Mouse (Mus musculus): ENCODE results near the gene Tmem60.

Gene Tmem60

DNA sequence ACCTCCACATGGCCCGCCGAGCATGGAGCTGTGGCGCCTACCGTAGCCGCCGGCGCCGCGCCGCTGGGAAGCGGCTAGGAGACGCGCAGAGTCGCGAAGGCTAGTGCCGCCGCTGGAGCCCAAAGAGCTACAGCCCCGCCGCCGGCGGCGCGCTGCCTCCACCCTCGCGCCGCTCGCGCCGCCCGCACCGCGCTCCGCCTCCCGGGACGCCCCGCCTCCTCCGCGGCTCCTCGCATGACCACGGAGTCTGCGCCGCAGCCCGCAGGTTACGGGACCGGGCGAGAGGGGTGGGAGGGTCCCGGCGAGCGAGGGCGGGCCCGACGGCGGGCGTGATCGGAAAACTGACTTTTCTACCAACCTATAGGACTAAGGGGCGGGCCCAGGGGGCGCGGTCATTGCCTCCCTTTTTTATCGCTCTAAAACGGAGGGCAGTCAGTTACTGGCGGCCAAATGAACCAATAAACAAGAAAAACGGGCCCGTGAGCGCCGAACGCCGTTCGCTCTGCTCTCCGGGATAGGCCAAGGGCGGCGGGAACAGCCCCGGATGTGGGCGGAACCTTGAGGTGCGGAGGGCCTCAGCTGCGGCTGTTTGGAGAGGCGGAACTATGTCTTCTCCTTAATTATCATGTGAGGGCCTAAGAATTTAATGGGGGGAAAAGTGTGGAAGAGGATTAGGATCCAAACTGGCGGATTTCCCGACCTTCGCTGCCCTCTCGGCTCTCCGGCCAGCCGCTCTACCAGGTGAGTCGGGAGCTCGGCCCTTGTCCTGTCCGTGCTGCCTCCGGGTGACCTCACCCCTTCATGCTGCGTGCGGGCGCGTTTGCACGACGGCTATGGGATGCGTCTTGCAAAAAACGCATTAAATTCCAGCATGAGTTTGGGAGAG is at the start of gene Tmem60, which contains the start of gene Phtf2:
Gene Tmem60, plus strand, starts transcription at position 277 of the 886 bp plus-strand sequence.
Gene Phtf2, minus strand, starts transcription at position 210 of the 886 bp plus-strand sequence.
- DNase-seq (ENCODE audit: low read depth) = peak; percentile 99

DNA sequence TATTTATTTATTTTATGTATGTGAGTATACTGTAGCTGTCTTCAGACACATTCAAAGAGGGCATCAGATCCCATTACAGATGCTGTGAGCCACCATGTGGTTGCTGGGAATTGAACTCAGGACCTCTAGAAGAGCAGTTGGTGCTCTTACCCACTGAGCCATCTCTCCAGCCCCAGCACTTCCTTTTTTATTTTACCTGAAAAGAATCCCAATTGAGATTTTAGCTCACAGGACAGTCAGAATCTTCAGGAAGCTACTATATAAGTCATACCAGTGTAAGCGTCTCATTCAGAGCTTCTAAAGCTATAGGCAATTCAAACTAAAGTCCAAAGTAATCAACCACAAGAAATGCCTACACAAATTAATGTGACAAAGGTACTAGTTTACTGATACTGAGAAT is 47.6 kb upstream of the Tmem60 start:
- DNase-seq (ENCODE audit: low read depth) = no peak

DNA sequence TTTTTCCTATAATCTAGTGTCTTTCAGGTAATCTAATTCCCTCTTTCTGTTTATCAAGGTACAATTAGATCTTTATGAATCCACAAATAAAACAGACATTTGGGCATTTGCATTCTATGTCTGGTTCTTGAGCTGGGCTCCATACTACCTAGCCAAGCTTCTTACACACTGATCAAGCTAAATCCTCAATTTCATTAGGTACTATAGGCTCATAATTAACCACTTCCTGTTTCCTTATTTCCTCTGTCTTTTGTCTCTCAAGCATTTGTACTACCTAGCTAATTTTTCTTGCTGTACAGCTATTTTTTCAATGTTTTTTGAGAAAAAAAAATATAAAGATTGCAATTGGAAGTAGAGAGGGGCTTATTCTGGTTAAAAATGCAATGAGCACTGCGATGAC is 44.9 kb upstream of the Tmem60 start:
- DNase-seq (ENCODE audit: low read depth) = no peak

GRCm38 (mm10) chr5:20843405-20843804 is 38.6 kb upstream of the Tmem60 start:
- no peak for DNase-seq (ENCODE audit: low read depth)

- no peak for DNase-seq (ENCODE audit: low read depth)
Measured at GRCm38 (mm10) chr5:20843816-20844215, 38.2 kb upstream of the Tmem60 start.

GRCm38 (mm10) chr5:20847010-20847409 is 35.0 kb upstream of the Tmem60 start:
- DNase-seq (ENCODE audit: low read depth) = no peak

DNA sequence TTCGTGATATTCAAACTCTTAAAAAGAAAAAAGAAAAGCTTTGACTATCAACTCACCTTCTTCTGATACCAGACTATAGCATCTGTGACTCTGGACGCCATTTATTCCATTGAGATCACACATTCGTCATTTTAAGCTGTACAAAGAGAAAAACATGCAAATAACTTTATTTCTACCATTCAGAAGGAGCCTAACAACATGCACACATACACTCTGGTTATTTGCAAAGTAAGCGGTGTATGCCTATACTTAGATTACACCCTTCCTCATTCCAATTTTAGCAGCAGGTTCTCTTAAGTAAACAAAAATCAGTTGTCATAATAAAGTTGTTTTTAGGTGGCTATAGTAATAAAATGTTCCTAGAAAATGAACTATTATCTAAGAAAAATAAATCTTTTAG is 26.9 kb upstream of the Tmem60 start:
- DNase-seq (ENCODE audit: low read depth) = no peak

DNA sequence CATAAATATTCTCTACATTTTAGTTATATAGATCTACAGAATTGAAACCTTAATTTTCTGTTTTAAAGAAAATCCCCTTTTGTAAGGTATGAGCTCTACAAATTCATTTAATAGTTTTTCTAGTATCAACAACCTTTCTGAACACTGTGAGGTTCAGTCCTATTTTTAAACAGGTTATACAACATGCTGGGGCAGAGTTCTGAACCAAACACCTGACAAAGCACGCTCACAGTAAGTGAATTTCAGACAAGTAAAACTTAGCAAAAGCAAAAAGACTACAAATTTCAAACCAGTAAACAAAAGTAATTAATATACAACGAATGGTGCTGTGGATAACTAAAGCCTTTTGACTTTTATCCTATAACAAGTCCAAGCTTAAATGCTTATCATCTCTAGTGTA is 23.6 kb upstream of the Tmem60 start:
- DNase-seq (ENCODE audit: low read depth) = no peak

DNA sequence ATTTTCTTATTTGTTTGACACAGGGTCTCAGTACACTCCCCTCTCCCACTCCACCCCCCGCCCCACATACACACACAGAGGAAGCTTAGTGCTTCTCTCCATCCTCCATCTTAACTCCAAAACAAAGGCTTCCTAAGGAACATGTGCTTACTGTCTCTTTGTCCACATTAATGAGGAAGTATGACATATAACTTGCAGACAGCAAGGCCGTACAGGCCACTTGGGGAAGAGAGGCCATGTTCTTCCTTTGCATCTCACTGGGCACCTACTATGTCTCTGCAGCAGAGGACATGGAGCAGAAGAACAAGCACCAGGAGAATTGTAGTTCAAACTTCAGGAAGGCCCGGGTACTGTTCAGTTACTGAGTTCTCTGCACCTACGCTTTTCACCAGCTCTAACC is 21.4 kb upstream of the Tmem60 start:
- DNase-seq (ENCODE audit: low read depth) = no peak

GRCm38 (mm10) chr5:20861901-20862300 is 20.1 kb upstream of the Tmem60 start:
- DNase-seq (ENCODE audit: low read depth) = no peak

GRCm38 (mm10) chr5:20864216-20864969 is 17.6 kb upstream of the Tmem60 start:
- no peak for DNase-seq (ENCODE audit: low read depth)

DNA sequence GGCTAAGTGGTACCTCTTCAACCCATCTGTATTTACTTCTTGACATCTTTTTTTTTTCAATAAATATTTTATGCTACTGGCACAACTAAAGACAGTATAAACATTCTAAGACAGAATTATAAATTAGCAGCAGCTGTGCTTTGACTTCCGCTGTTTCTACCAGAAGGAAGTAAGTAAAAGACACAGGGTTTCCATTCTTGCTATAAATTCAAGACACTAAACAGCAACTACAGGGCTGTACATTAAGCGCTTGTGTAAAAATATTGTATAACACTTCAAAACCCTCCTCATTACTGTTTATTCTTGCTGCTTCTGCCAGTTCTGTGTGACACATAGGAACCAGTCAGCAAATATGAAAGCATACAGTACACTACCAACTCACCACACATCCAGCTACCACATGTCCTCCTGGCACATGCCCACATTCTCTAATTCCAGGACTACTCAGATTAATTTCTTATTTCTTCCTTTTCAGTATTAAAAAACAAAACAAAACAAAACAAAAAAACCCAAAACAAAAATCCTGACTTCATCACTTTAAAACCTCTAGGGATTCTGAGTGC is 16.7 kb upstream of the Tmem60 start:
- no peak for DNase-seq (ENCODE audit: low read depth)

GRCm38 (mm10) chr5:20873146-20873545 is 8.8 kb upstream of the Tmem60 start:
- DNase-seq (ENCODE audit: low read depth) = no peak

DNA sequence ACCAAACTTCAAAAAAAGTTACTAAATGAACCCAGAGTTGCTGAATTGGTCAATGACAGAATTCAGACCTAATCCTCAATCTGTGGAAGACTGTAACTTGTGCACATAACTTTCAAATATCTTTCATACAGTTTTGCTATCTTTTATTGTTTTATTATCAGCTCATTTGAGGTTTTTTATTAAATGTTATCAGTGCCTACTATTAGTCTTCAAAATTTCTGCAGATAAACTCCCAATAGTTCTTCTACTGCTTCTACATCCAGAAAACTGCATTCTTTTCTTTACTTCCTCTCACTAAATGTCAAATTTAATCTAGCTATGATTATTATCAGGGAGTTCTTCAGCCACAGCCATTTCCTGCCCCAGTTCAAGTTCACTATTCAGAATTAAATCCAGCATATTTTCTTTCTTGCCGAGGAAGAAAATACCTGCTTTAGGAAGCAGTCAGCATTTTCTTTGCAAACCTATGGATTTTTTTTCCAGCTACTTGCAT is 5.0 kb upstream of the Tmem60 start:
- DNase-seq (ENCODE audit: low read depth) = no peak

GRCm38 (mm10) chr5:20880386-20880785 is 1.6 kb upstream of the Tmem60 start:
- DNase-seq (ENCODE audit: low read depth) = no peak

- DNase-seq (ENCODE audit: low read depth) = no peak
Measured at GRCm38 (mm10) chr5:20880797-20881775, 905 bp upstream of the Tmem60 start.

- DNase-seq (ENCODE audit: low read depth) = no peak
Measured at GRCm38 (mm10) chr5:20884036-20884620, 2.1 kb downstream of the Tmem60 start.

DNA sequence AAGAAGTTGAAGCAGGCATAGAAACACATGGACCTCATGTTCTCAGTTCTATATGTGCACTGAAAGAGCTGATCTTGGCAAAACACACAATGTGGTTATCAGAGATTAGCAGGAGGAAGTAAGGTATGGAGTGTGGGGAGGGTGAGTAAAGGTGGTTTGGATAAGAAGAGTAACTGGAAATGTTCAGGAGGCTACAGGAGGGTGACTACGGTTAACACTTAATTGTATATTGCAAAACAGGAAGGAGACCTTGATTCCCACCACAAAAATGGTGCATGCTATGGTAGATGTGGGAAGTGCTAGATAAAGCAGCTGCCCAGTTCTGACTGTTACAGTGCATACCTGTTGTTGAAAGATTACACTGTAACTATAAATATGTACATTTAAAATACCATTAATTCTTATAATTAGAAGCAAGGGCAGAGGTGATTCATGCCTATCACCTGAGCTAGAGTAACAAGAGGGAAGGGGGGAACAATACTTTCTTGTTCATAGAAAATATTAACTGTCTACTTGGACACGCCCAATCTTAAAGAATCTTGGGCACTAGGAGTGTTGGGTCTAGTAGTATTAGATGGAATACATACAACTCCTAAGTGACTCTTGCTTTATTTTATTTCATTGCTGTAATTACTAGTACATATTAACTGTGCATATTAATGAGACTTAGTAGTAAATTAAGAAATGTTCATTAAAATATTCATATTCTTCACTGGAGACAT is 15.6 kb downstream of the Tmem60 start:
- no peak for DNase-seq (ENCODE audit: low read depth)

DNA sequence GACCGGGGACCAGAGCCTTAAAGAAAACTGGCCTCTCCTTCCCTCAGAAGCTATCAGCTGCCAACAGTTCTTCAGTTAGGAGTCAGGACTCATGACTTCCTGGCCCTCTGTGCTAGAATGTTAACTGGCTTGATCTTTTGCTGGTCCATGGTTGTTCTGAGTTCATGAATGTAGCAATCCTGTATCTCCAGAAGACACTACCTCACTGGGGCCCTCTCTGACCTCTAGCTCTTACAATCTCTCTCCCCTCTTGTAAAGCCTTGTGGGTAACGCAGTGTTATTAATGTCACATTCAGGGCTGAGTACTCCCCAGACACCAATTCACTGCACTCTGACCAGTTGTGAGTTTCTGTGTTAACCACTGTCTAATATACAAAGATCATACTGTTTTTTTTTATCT is 22.7 kb downstream of the Tmem60 start:
- DNase-seq (ENCODE audit: low read depth) = no peak

GRCm38 (mm10) chr5:20905437-20905836 is 23.4 kb downstream of the Tmem60 start:
- DNase-seq (ENCODE audit: low read depth) = no peak

All from fibroblast of lung, adult 2 months (primary cell).